Mouse (Mus musculus) C2C12 (cell line): Measurements from ENCODE around the gene Igfn1.
A peak's percentile ranks its signal among the peaks of the same experiment; 100 is the strongest.

Experiments
- CEBPB ChIP-seq: IDR thresholded peaks from one replicate; pipeline ENCODE4 v1.6.1; 2011; ENCODE audit warnings: low read depth, mild to moderate bottlenecking, control low read depth, moderate library complexity
- CTCF ChIP-seq: IDR thresholded peaks from one replicate; pipeline ENCODE4 v1.5.1; 2011; ENCODE audit not compliant: control insufficient read depth, insufficient read depth, insufficient read length
- FOSL1 ChIP-seq: IDR thresholded peaks from one replicate; pipeline ENCODE4 v1.8.0; 2011; ENCODE audit warnings: mild to moderate bottlenecking, low read length; ENCODE audit not compliant: poor library complexity, insufficient read depth, severe bottlenecking
- MAX ChIP-seq: IDR thresholded peaks from one replicate; pipeline ENCODE4 v1.6.1; 2011; ENCODE audit warnings: mild to moderate bottlenecking, control low read depth
- MYOD1 ChIP-seq: IDR thresholded peaks from one replicate; pipeline ENCODE4 v1.6.1; 2011; ENCODE audit warnings: low read depth; ENCODE audit not compliant: control insufficient read depth, insufficient read length
- MYOG ChIP-seq: IDR thresholded peaks from one replicate; pipeline ENCODE4 v1.6.1; 2011; ENCODE audit not compliant: control insufficient read depth, insufficient read length; ENCODE audit errors: extremely low read depth
- USF1 ChIP-seq: IDR thresholded peaks from one replicate; pipeline ENCODE4 v1.6.1; 2011; ENCODE audit warnings: low read depth, mild to moderate bottlenecking, control low read depth, moderate library complexity

DNA sequence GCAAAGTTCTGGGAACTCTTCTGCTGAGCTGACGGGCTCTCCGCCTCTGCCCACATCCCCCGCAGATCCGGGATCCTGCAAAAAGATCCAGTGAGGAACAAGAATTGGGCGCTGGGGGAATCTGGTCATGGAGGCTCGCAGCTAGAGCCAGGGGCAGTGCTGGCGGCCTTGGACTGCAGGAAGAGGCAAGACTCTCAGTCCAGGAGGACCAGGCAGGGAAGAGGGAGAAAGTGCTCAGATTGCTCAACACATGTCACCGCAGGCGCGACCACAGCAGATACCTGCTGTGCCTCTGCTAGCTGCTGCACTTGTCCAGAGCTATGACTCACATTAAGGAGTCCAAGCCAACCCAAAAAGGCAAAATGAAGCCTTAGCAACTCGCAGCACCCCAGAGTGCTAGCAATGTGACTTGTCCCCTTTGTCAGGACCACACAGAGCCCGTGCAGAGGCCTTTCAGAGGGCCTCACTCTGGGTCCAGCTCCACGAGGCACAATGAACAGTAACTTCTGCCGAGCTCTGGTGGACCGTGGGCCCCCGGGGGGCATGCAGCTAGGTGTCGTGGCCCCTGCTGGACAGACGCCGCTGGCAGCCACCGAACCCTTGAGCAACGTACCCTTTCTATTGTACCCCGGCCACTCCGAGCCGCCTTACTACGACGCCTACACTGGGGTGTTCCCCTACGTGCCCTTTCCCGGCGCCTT lies 44.3 kb upstream of the Igfn1 start, which contains the start of gene Ascl5:
- TF ChIP-seq CTCF (no peak), CEBPB (peak; percentile 90), FOSL1 (no peak), MYOG (no peak), MAX (peak; percentile 16), USF1 (no peak), MYOD1 (peak; percentile 60)
